ENCODE assay signal across 8 mouse cellular contexts in genomic region chr9:40799112-40799511, GRCm38 (mm10). TPM values are rescaled to one million over a fixed set of nuclear protein-coding genes. Genes with fewer than 3 reads are reported as not detected.
A peak's percentile ranks its signal among the peaks of the same experiment; 100 is the strongest.
DNase-seq lines count a peak whose midpoint lies in the region; ATAC-seq and TF ChIP-seq lines count a peak whose summit lies in the region.

No protein-coding gene starts in this region.

- H3K4me3 ChIP-seq in heart, embryonic 13.5 days, result peak overlapping the region; percentile 100
- no peak overlapping the region for H3K4me3 ChIP-seq in bone marrow macrophage, adult 2 months (ENCODE audit: insufficient read depth, low read length)
- H3K4me3 ChIP-seq in hindbrain, embryonic 16.5 days (ENCODE audit: low read length), result no peak overlapping the region
- no peak overlapping the region for H3K4me3 ChIP-seq in midbrain, embryonic 16.5 days (ENCODE audit: low read depth, low read length)

- H3K36me3 ChIP-seq in heart, embryonic 13.5 days, result peaks cover 21% of the 10 kb centered on the region
- no peaks in the 10 kb centered on the region for H3K36me3 ChIP-seq in hindbrain, embryonic 16.5 days (ENCODE audit: control insufficient read depth, insufficient read depth, low read length)
- peaks cover 2% of the 10 kb centered on the region; the same call in 1 of the 2 replicates for H3K36me3 ChIP-seq in midbrain, embryonic 16.5 days (ENCODE audit: control insufficient read depth, insufficient read depth, low read length)

- H3K9ac ChIP-seq in heart, embryonic 13.5 days, result peak overlapping the region; percentile 90
- peak overlapping the region; percentile 2; the same call in 1 of the 2 replicates for H3K9ac ChIP-seq in hindbrain, embryonic 16.5 days (ENCODE audit: low read depth, low read length)
- no peak overlapping the region for H3K9ac ChIP-seq in midbrain, embryonic 16.5 days (ENCODE audit: low read depth, low read length)

- TF ChIP-seq CTCF in bone marrow macrophage, adult 2 months (IDR thresholded peaks at IDR 0.05; ENCODE audit: low read depth, low read length), result no peak

- no peak for TF ChIP-seq POLR2A in bone marrow macrophage, adult 2 months (IDR thresholded peaks at IDR 0.05; ENCODE audit: borderline replicate concordance, low read depth, low read length)

- H3K4me2 ChIP-seq in heart, embryonic 13.5 days, result peak overlapping the region; percentile 74
- H3K4me2 ChIP-seq in hindbrain, embryonic 16.5 days (ENCODE audit: low read length), result peak overlapping the region; percentile 76
- H3K4me2 ChIP-seq in midbrain, embryonic 16.5 days (ENCODE audit: low read length), result no peak overlapping the region

- H3K9me3 ChIP-seq in heart, embryonic 13.5 days, result no peaks in the 10 kb centered on the region
- no peaks in the 10 kb centered on the region for H3K9me3 ChIP-seq in hindbrain, embryonic 16.5 days (ENCODE audit: control insufficient read depth, low read length)
- no peaks in the 10 kb centered on the region for H3K9me3 ChIP-seq in midbrain, embryonic 16.5 days (replicated peaks; ENCODE audit: control insufficient read depth, low read length, poor library complexity, severe bottlenecking)

- ATAC-seq in heart, embryonic 13.5 days (ENCODE audit: extremely low read depth, insufficient number of reproducible peaks, low FRiP score, low TSS enrichment), result no peak
- no peak for ATAC-seq in hindbrain, embryonic 16.5 days
- no peak for ATAC-seq in midbrain, embryonic 16.5 days
- ATAC-seq in activated CD4-positive, CD25-positive, alpha-beta regulatory T cell, adult 4 months, result no peak

- H3K4me1 ChIP-seq in heart, embryonic 13.5 days, result peaks cover 52% of the 10 kb centered on the region
- peaks cover 22% of the 10 kb centered on the region for H3K4me1 ChIP-seq in bone marrow macrophage, adult 2 months (ENCODE audit: control insufficient read depth, insufficient read depth, low read length)
- H3K4me1 ChIP-seq in hindbrain, embryonic 16.5 days (ENCODE audit: control insufficient read depth, insufficient read depth, low read depth, low read length), result peaks cover 11% of the 10 kb centered on the region
- peaks cover 7% of the 10 kb centered on the region for H3K4me1 ChIP-seq in midbrain, embryonic 16.5 days (ENCODE audit: control insufficient read depth, insufficient read depth, low read length)

- no peak for DNase-seq in heart, postnatal 25 days (ENCODE audit: low spot score)
- no peak for DNase-seq in cerebellum, postnatal 36 days
- DNase-seq in cerebellum, postnatal 4 days (ENCODE audit: low spot score in 2 of 2), result no peak

- intact Hi-C loops in heart, postnatal 25 days (cut with DNase I), result loop anchor here (2.0 kb wide), 1 partner anchor 14 kb away; no protein-coding TSS in a partner anchor

- 62% methylated on average over 3 of the region's 3 CpGs for WGBS in heart, embryonic 13.5 days
- 36% methylated on average over 3 of the region's 3 CpGs for WGBS in hindbrain, embryonic 16.5 days
- WGBS in midbrain, embryonic 16.5 days, result 48% methylated on average over 3 of the region's 3 CpGs

- peak overlapping the region; percentile 98 for H3K27ac ChIP-seq in heart, embryonic 13.5 days (replicated peaks)
- H3K27ac ChIP-seq in bone marrow macrophage, adult 2 months (ENCODE audit: insufficient read depth, low read depth, low read length), result peak overlapping the region; percentile 99
- H3K27ac ChIP-seq in hindbrain, embryonic 16.5 days (ENCODE audit: low read depth, low read length), result peak overlapping the region; percentile 99
- H3K27ac ChIP-seq in midbrain, embryonic 16.5 days (ENCODE audit: low read length), result peak overlapping the region; percentile 99

- no peaks in the 10 kb centered on the region for H3K27me3 ChIP-seq in heart, embryonic 13.5 days (replicated peaks)
- H3K27me3 ChIP-seq in hindbrain, embryonic 16.5 days (replicated peaks; ENCODE audit: control insufficient read depth, insufficient read depth, low read length), result no peaks in the 10 kb centered on the region
- no peaks in the 10 kb centered on the region for H3K27me3 ChIP-seq in midbrain, embryonic 16.5 days (ENCODE audit: control insufficient read depth, insufficient read depth, low read depth, low read length)

RNA-seq across cellular contexts. Expression of gene Hspa8, which starts 1.7 kb away (rescaled TPM):
- polyA plus RNA-seq in heart, embryonic 13.5 days (2015; fragmentation: Nextera tagmentation; extraction: Ambion mirVana), result 1,787 and 2,104 TPM in 2 replicates
- total RNA-seq in heart, postnatal 25 days (2021), result 1,000 to 10,000 TPM; 1,172 to 1,478 TPM
- 1,438 and 1,604 TPM in 2 replicates for polyA plus RNA-seq in bone marrow macrophage, adult 2 months (2012; ENCODE audit: insufficient read depth, insufficient read length, missing spikeins)
- polyA plus RNA-seq in hindbrain, embryonic 16.5 days (2015; fragmentation: Nextera tagmentation; extraction: Ambion mirVana), result 3,309 and 3,384 TPM in 2 replicates
- 3,317 and 3,489 TPM in 2 replicates for polyA plus RNA-seq in midbrain, embryonic 16.5 days (2015; fragmentation: Nextera tagmentation; extraction: Ambion mirVana)
- polyA plus RNA-seq in activated CD4-positive, CD25-positive, alpha-beta regulatory T cell, adult 4 months (2017; shearing (Covaris generic)), result 1,000 to 10,000 TPM; 3,239 to 3,330 TPM
